ENCODE assay signal across 10 mouse cellular contexts in the genomic region with DNA sequence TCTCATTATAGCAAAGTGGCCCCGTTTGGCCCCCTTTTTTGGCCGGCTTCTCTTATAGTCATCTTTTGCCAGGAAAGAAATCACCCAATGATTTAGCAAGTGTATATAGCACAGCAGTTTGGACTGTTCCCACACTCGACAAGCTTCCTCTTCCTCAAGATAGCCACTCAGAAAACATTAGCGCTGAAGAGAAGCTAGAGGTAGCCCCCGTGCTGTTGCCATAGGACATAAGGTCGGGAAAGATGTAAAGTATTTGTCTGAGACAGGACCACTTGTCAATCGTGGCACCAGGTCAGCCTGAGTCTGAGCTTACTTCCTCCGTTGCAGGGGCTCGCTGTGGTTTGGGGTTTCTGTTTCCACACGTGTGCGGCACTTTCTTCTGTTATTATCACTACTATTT. TPM values are rescaled to one million over a fixed set of nuclear protein-coding genes. Genes with fewer than 3 reads are reported as not detected.
DNase-seq lines count a peak whose midpoint lies in the region; ATAC-seq lines count a peak whose summit lies in the region.
"Had no signal": no experiment of that assay in that cellular context is flagged by ENCODE, and none has a peak within 500 bp of the region (broad histone marks: within the 10 kb centered on the region; RNA-seq: fewer than 3 reads in every experiment).

No protein-coding gene starts in this region.

- H3K4me2 ChIP-seq in kidney, embryonic 16.5 days (replicated peaks; ENCODE audit: low read depth, low read length) = peak overlapping the region; percentile 95
- peak overlapping the region; percentile 99; the same call in 1 of the 2 replicates for H3K4me2 ChIP-seq in hindbrain, embryonic 12.5 days (replicated peaks)
- H3K4me2 ChIP-seq in liver, embryonic 13.5 days = peak overlapping the region; percentile 71; the same call in 1 of the 2 replicates
- peak overlapping the region; percentile 98 for H3K4me2 ChIP-seq in stomach, embryonic 15.5 days

- H3K9ac ChIP-seq in kidney, embryonic 16.5 days (replicated peaks; ENCODE audit: low read length) = no peak overlapping the region
- H3K9ac ChIP-seq in hindbrain, embryonic 12.5 days = no peak overlapping the region
- no peak overlapping the region for H3K9ac ChIP-seq in liver, embryonic 13.5 days
- H3K9ac ChIP-seq in stomach, embryonic 15.5 days = no peak overlapping the region; the same call in 1 of the 2 replicates

- peaks cover 56% of the 10 kb centered on the region for H3K27me3 ChIP-seq in kidney, embryonic 16.5 days (ENCODE audit: insufficient read depth, low read length)
- peaks cover 74% of the 10 kb centered on the region for H3K27me3 ChIP-seq in hindbrain, embryonic 12.5 days
- peaks cover 96% of the 10 kb centered on the region for H3K27me3 ChIP-seq in liver, embryonic 13.5 days
- H3K27me3 ChIP-seq in stomach, embryonic 15.5 days (replicated peaks) = peaks cover 22% of the 10 kb centered on the region

- H3K4me3 ChIP-seq in kidney, embryonic 16.5 days (ENCODE audit: low read length) = peak overlapping the region; percentile 60; the same call in 1 of the 2 replicates
- peak overlapping the region; percentile 54; the same call in 1 of the 2 replicates for H3K4me3 ChIP-seq in hindbrain, embryonic 12.5 days
- H3K4me3 ChIP-seq in liver, embryonic 13.5 days (replicated peaks) = 0 out of 2 replicates have a peak overlapping the region, but pooled peaks have one; percentile 53
- peak overlapping the region; percentile 55 for H3K4me3 ChIP-seq in stomach, embryonic 15.5 days (replicated peaks)

- peaks cover 12% of the 10 kb centered on the region for H3K4me1 ChIP-seq in kidney, embryonic 16.5 days (ENCODE audit: insufficient read depth, low read length)
- H3K4me1 ChIP-seq in hindbrain, embryonic 12.5 days = peaks cover 23% of the 10 kb centered on the region
- peaks cover 25% of the 10 kb centered on the region for H3K4me1 ChIP-seq in liver, embryonic 13.5 days (replicated peaks)
- H3K4me1 ChIP-seq in stomach, embryonic 15.5 days = peaks cover 21% of the 10 kb centered on the region; the same call in 1 of the 2 replicates

- 37% methylated on average over 11 of the region's 11 CpGs for WGBS in kidney, embryonic 16.5 days
- WGBS in hindbrain, embryonic 12.5 days = 34% methylated on average over 11 of the region's 11 CpGs
- 9% methylated on average over 11 of the region's 11 CpGs for WGBS in liver, embryonic 13.5 days (ENCODE audit: insufficient replicate concordance)
- WGBS in stomach, embryonic 15.5 days = 28% methylated on average over 11 of the region's 11 CpGs

- H3K36me3 ChIP-seq in kidney, embryonic 16.5 days (ENCODE audit: insufficient read depth, low read length) = no peaks in the 10 kb centered on the region
- H3K36me3 ChIP-seq in hindbrain, embryonic 12.5 days = no peaks in the 10 kb centered on the region
- H3K36me3 ChIP-seq in liver, embryonic 13.5 days = no peaks in the 10 kb centered on the region
- H3K36me3 ChIP-seq in stomach, embryonic 15.5 days = no peaks in the 10 kb centered on the region

- H3K9me3 ChIP-seq in kidney, embryonic 16.5 days (ENCODE audit: low read length) = no peaks in the 10 kb centered on the region
- no peaks in the 10 kb centered on the region for H3K9me3 ChIP-seq in hindbrain, embryonic 12.5 days (replicated peaks)
- no peaks in the 10 kb centered on the region for H3K9me3 ChIP-seq in liver, embryonic 13.5 days (replicated peaks)
- H3K9me3 ChIP-seq in stomach, embryonic 15.5 days = no peaks in the 10 kb centered on the region

- H3K27ac ChIP-seq in kidney, embryonic 16.5 days (ENCODE audit: low read length) = no peak overlapping the region
- no peak overlapping the region for H3K27ac ChIP-seq in hindbrain, embryonic 12.5 days
- no peak overlapping the region for H3K27ac ChIP-seq in liver, embryonic 13.5 days
- peak overlapping the region; percentile 66; the same call in 1 of the 2 replicates for H3K27ac ChIP-seq in stomach, embryonic 15.5 days

- no peak for DNase-seq in kidney, postnatal 36 days
- no peak for DNase-seq in liver, embryonic 13.5 days
- DNase-seq in retina, postnatal 1 day = no peak
- no peak for DNase-seq in embryo, embryonic 10 days (ENCODE audit: low spot score)
- DNase-seq: layer of hippocampus, adult 9-11 months; lung, postnatal 4 days had no signal

- ATAC-seq in kidney, embryonic 16.5 days (ENCODE audit: low FRiP score, low TSS enrichment) = no peak
- no peak for ATAC-seq in hindbrain, embryonic 12.5 days (ENCODE audit: low FRiP score)
- no peak for ATAC-seq in liver, embryonic 13.5 days (ENCODE audit: low read depth)
- no peak for ATAC-seq in stomach, embryonic 15.5 days (ENCODE audit: insufficient read depth, low FRiP score, low read depth)
- ATAC-seq: forebrain, embryonic 14.5 days had no signal

RNA-seq across cellular contexts. Expression of gene Plekha6, which starts 1.1 kb away (rescaled TPM):
- 8.5 and 9.7 TPM in 2 replicates for polyA plus RNA-seq in kidney, embryonic 16.5 days (2015; fragmentation: Nextera tagmentation; extraction: Ambion mirVana)
- polyA plus RNA-seq in hindbrain, embryonic 12.5 days (2016; fragmentation: Nextera tagmentation; extraction: Ambion mirVana) = 25.8 and 29.1 TPM in 2 replicates
- 1.9 TPM in 2 replicates for polyA plus RNA-seq in liver, embryonic 13.5 days (2015; fragmentation: Nextera tagmentation; extraction: Ambion mirVana)
- polyA plus RNA-seq in stomach, embryonic 15.5 days (2015; fragmentation: Nextera tagmentation; extraction: Ambion mirVana) = 16.5 and 17.4 TPM in 2 replicates

RNA-seq across cellular contexts. Expression of gene Ppp1r15b, which starts 34.2 kb away (rescaled TPM):
- 45.7 and 47.7 TPM in 2 replicates for polyA plus RNA-seq in kidney, embryonic 16.5 days (2015; fragmentation: Nextera tagmentation; extraction: Ambion mirVana)
- polyA plus RNA-seq in hindbrain, embryonic 12.5 days (2016; fragmentation: Nextera tagmentation; extraction: Ambion mirVana) = 49.1 and 53.4 TPM in 2 replicates
- polyA plus RNA-seq in liver, embryonic 13.5 days (2015; fragmentation: Nextera tagmentation; extraction: Ambion mirVana) = 35.8 and 49.1 TPM in 2 replicates
- polyA plus RNA-seq in stomach, embryonic 15.5 days (2015; fragmentation: Nextera tagmentation; extraction: Ambion mirVana) = 39.3 and 47.8 TPM in 2 replicates
